Mouse (Mus musculus) inflammation-experienced regulatory T-cells (primary cell): ENCODE measurements around the gene Sdad1. TPM values are rescaled to one million over a fixed set of nuclear protein-coding genes. Genes with fewer than 3 reads are reported as not detected.

Source experiments
- polyA plus RNA-seq, 2 experiments: library from polyadenylated mRNA; unstranded; fragments of 100-300 nt; shearing (Covaris generic); gene quantifications; one replicate each; pipeline ENCODE4 v1.2.1; 2017

Gene Sdad1
- 10 to 100 TPM; 33.4 to 54.3 TPM for polyA plus RNA-seq

GRCm38 (mm10) chr5:92309681-92310511 lies at the start of gene Sdad1:
TSS of gene Sdad1 (minus strand) at chr5:92310479.

GRCm38 (mm10) chr5:92348794-92349413 lies 38.6 kb upstream of the Sdad1 start, which contains the start of gene Cxcl10:
TSS of gene Cxcl10 (minus strand) at chr5:92348889.

GRCm38 (mm10) chr5:92331635-92332338 lies 21.5 kb upstream of the Sdad1 start, which contains the start of gene Art3:
TSS of gene Art3 (plus strand) at chr5:92331827.

GRCm38 (mm10) chr5:92327929-92328328 lies 17.6 kb upstream of the Sdad1 start, which contains the start of gene Cxcl9:
TSS of gene Cxcl9 (minus strand) at chr5:92328079.

GRCm38 (mm10) chr5:92277437-92278394 lies 32.6 kb downstream of the Sdad1 start, which contains the start of gene Naaa:
TSS of gene Naaa (minus strand) at chr5:92278170.

GRCm38 (mm10) chr5:92256218-92256617 lies 54.1 kb downstream of the Sdad1 start, which contains the start of gene Ppef2:
TSS of gene Ppef2 (minus strand) at chr5:92256278.

Other genes starting within 250 kb of the Sdad1 start
- gene G3bp2, start 226.8 kb downstream of the Sdad1 start, polyA plus RNA-seq, result 100 to 1,000 TPM; 159 to 181 TPM
- 10 to 100 TPM; 40.3 to 56.6 TPM for gene Uso1, start 172.5 kb downstream of the Sdad1 start, polyA plus RNA-seq
- gene U90926, start 95.1 kb downstream of the Sdad1 start, polyA plus RNA-seq, result not detected
- gene Ppef2, start 54.2 kb downstream of the Sdad1 start, polyA plus RNA-seq, result under 1 TPM; 0.30 to 0.87 TPM
- 10 to 100 TPM; 10.8 to 13.4 TPM for gene Naaa, start 32.3 kb downstream of the Sdad1 start, polyA plus RNA-seq
- 1 to 10 TPM in 1 of 2 experiments, under 1 TPM in 1; 0.47 to 2.1 TPM for gene Cxcl9, start 17.6 kb upstream of the Sdad1 start, polyA plus RNA-seq
- 10 to 100 TPM in 1 of 2 experiments, 1 to 10 TPM in 1; 6.7 to 12.1 TPM for gene Art3, start 21.3 kb upstream of the Sdad1 start, polyA plus RNA-seq
- gene Cxcl10, start 38.4 kb upstream of the Sdad1 start, polyA plus RNA-seq, result 10 to 100 TPM in 1 of 2 experiments, 1 to 10 TPM in 1; 7.2 to 21.2 TPM
- gene Nup54, start 124.7 kb upstream of the Sdad1 start, polyA plus RNA-seq, result 10 to 100 TPM; 38.4 to 51.4 TPM
- 10 to 100 TPM; 22.2 to 26.0 TPM for gene Scarb2, start 196.4 kb upstream of the Sdad1 start, polyA plus RNA-seq
- under 1 TPM in 1 of 2 experiments, not detected in 1; 0.21 TPM for gene Fam47e, start 244.6 kb upstream of the Sdad1 start, polyA plus RNA-seq